Mouse (Mus musculus): ENCODE measurements around the gene Itpa. TPM values are rescaled to one million over a fixed set of nuclear protein-coding genes. Genes with fewer than 3 reads are reported as not detected.
"Not testable (repeated sequence)": the region's sequence is repeated elsewhere in the genome, so short reads cannot be mapped to it uniquely, and the experiment has no call there.

Itpa gene
- polyA plus RNA-seq, 1 experiment: 43.3 TPM

GRCm38 (mm10) chr2:130641351-130642025 is 25.9 kb upstream of the Itpa start:
- Histone ChIP-seq H3K27me3 (ENCODE audit: control insufficient read depth, insufficient read depth, low read length) (no peaks in the 10 kb centered on the region), H3K4me1 (replicated peaks; ENCODE audit: control insufficient read depth, insufficient read depth, low read length) (peaks cover 6% of the 10 kb centered on the region), H3K36me3 (ENCODE audit: control insufficient read depth, insufficient read depth, low read length) (no peaks in the 10 kb centered on the region), H3K4me3 (ENCODE audit: control insufficient read depth, insufficient read depth, low read length) (no peak overlapping the region), H3K27ac (ENCODE audit: control insufficient read depth, insufficient read depth, low read length) (no peak overlapping the region)
- TF ChIP-seq POLR2A (IDR thresholded peaks at IDR 0.05; ENCODE audit: control insufficient read depth, extremely low read depth, insufficient read depth, low read length, poor library complexity) (no peak), CTCF (IDR thresholded peaks at IDR 0.05; ENCODE audit: borderline replicate concordance, control insufficient read depth, extremely low read depth, insufficient read depth, low read length, poor library complexity) (no peak)
- DNase-seq: no peak
- WGBS: 85% methylated on average over 6 of the region's 6 CpGs

- no peak overlapping the region for H3K27ac ChIP-seq (ENCODE audit: control insufficient read depth, insufficient read depth, low read length)
- H3K4me3 ChIP-seq (ENCODE audit: control insufficient read depth, insufficient read depth, low read length): peak overlapping the region; percentile 76
Observed at GRCm38 (mm10) chr2:130642197-130642660, 25.2 kb upstream of the Itpa start.

GRCm38 (mm10) chr2:130642684-130643369 is 24.6 kb upstream of the Itpa start, which contains the start of gene Lzts3:
Gene Lzts3 (minus strand): TSS chr2:130642803.
- peak; percentile 92 for DNase-seq
- peaks cover 4% of the 10 kb centered on the region for H3K4me1 ChIP-seq (replicated peaks; ENCODE audit: control insufficient read depth, insufficient read depth, low read length)
- peak within 1 kb of the TSS; percentile 76 for H3K4me3 ChIP-seq (ENCODE audit: control insufficient read depth, insufficient read depth, low read length)
- H3K36me3 ChIP-seq (ENCODE audit: control insufficient read depth, insufficient read depth, low read length): no peaks in the 10 kb centered on the region
- H3K27me3 ChIP-seq (ENCODE audit: control insufficient read depth, insufficient read depth, low read length): no peaks in the 10 kb centered on the region
- TF ChIP-seq POLR2A (IDR thresholded peaks at IDR 0.05; ENCODE audit: control insufficient read depth, extremely low read depth, insufficient read depth, low read length, poor library complexity) (peak; percentile 34; the same call in 1 of the 2 replicates), CTCF (IDR thresholded peaks at IDR 0.05; ENCODE audit: borderline replicate concordance, control insufficient read depth, extremely low read depth, insufficient read depth, low read length, poor library complexity) (peak; percentile 40; the same call in 1 of the 2 replicates)
- 4% methylated on average over 39 of the region's 40 CpGs for WGBS
- H3K27ac ChIP-seq (ENCODE audit: control insufficient read depth, insufficient read depth, low read length): no peak within 1 kb of the TSS

More at GRCm38 (mm10) chr2:130642197-130642660, 25.2 kb upstream of the Itpa start:
- DNase-seq: peak; percentile 25
- Histone ChIP-seq H3K27me3 (ENCODE audit: control insufficient read depth, insufficient read depth, low read length) (no peaks in the 10 kb centered on the region), H3K36me3 (ENCODE audit: control insufficient read depth, insufficient read depth, low read length) (no peaks in the 10 kb centered on the region), H3K4me1 (replicated peaks; ENCODE audit: control insufficient read depth, insufficient read depth, low read length) (peaks cover 4% of the 10 kb centered on the region)
- TF ChIP-seq POLR2A (IDR thresholded peaks at IDR 0.05; ENCODE audit: control insufficient read depth, extremely low read depth, insufficient read depth, low read length, poor library complexity): no peak
- no peak for TF ChIP-seq CTCF (IDR thresholded peaks at IDR 0.05; ENCODE audit: borderline replicate concordance, control insufficient read depth, extremely low read depth, insufficient read depth, low read length, poor library complexity)
- under 1% methylated on average over 27 of the region's 27 CpGs for WGBS

- DNase-seq: no peak
- WGBS: 89% methylated on average over 4 of the region's 4 CpGs
Observed at GRCm38 (mm10) chr2:130645198-130645597, 22.2 kb upstream of the Itpa start.

GRCm38 (mm10) chr2:130649028-130649427 is 18.4 kb upstream of the Itpa start:
- not testable (repeated sequence) for H3K4me1 ChIP-seq (replicated peaks; ENCODE audit: control insufficient read depth, insufficient read depth, low read length); H3K36me3 ChIP-seq (ENCODE audit: control insufficient read depth, insufficient read depth, low read length); H3K4me3 ChIP-seq (ENCODE audit: control insufficient read depth, insufficient read depth, low read length); H3K27ac ChIP-seq (ENCODE audit: control insufficient read depth, insufficient read depth, low read length); DNase-seq; H3K27me3 ChIP-seq (ENCODE audit: control insufficient read depth, insufficient read depth, low read length)
- WGBS: 92% methylated on average over 6 of the region's 6 CpGs

More at GRCm38 (mm10) chr2:130645198-130645597, 22.2 kb upstream of the Itpa start:
- H3K4me1 ChIP-seq (replicated peaks; ENCODE audit: control insufficient read depth, insufficient read depth, low read length): peaks cover 4% of the 10 kb centered on the region
- H3K27me3 ChIP-seq (ENCODE audit: control insufficient read depth, insufficient read depth, low read length): no peaks in the 10 kb centered on the region
- TF ChIP-seq CTCF (IDR thresholded peaks at IDR 0.05; ENCODE audit: borderline replicate concordance, control insufficient read depth, extremely low read depth, insufficient read depth, low read length, poor library complexity) (no peak), POLR2A (IDR thresholded peaks at IDR 0.05; ENCODE audit: control insufficient read depth, extremely low read depth, insufficient read depth, low read length, poor library complexity) (no peak)
- H3K27ac ChIP-seq (ENCODE audit: control insufficient read depth, insufficient read depth, low read length): no peak overlapping the region
- H3K36me3 ChIP-seq (ENCODE audit: control insufficient read depth, insufficient read depth, low read length): no peaks in the 10 kb centered on the region
- H3K4me3 ChIP-seq (ENCODE audit: control insufficient read depth, insufficient read depth, low read length): no peak overlapping the region

- H3K4me1 ChIP-seq (replicated peaks; ENCODE audit: control insufficient read depth, insufficient read depth, low read length): no peaks in the 10 kb centered on the region
- 0 out of 2 replicates have a peak, but pooled peaks cover 12% of the 10 kb centered on the region for H3K36me3 ChIP-seq (ENCODE audit: control insufficient read depth, insufficient read depth, low read length)
- TF ChIP-seq CTCF (IDR thresholded peaks at IDR 0.05; ENCODE audit: borderline replicate concordance, control insufficient read depth, extremely low read depth, insufficient read depth, low read length, poor library complexity) (no peak), POLR2A (IDR thresholded peaks at IDR 0.05; ENCODE audit: control insufficient read depth, extremely low read depth, insufficient read depth, low read length, poor library complexity) (no peak)
- no peak overlapping the region for H3K27ac ChIP-seq (ENCODE audit: control insufficient read depth, insufficient read depth, low read length)
- DNase-seq: no peak
- whole genome bisulfite sequencing: 100% methylated on average over 2 of the region's 2 CpGs
- H3K27me3 ChIP-seq (ENCODE audit: control insufficient read depth, insufficient read depth, low read length): no peaks in the 10 kb centered on the region
- no peak overlapping the region for H3K4me3 ChIP-seq (ENCODE audit: control insufficient read depth, insufficient read depth, low read length)
Observed at GRCm38 (mm10) chr2:130653303-130653702, 14.1 kb upstream of the Itpa start.

All from thymus, adult 2 months (tissue).